Mouse (Mus musculus) heart, postnatal 0 days (tissue): ENCODE measurements around the gene BC017158.

Experiments
- CTCF ChIP-seq: IDR thresholded peaks from 2 replicates; pipeline ENCODE4 v1.5.1; 2016; ENCODE audit warnings: antibody characterized with exemption, control low read depth, low read depth
- EP300 ChIP-seq: IDR thresholded peaks from 2 replicates; pipeline ENCODE4 v1.6.1; 2016; ENCODE audit warnings: antibody characterized with exemption, low read depth

- TF ChIP-seq CTCF: no peak
- TF ChIP-seq EP300: no peak
Measured at GRCm38 (mm10) chr7:128251946-128252345, 46.0 kb downstream of the BC017158 start.
